Mouse (Mus musculus) lung, embryonic 14.5 days (tissue): ENCODE data around the gene Iqschfp. TPM values are rescaled to one million over a fixed set of nuclear protein-coding genes. Genes with fewer than 3 reads are reported as not detected.
A peak's percentile ranks its signal among the peaks of the same experiment; 100 is the strongest.

Experiments used
- ATAC-seq: fragments of 200-750 bp; cut with Nextera tagmentation; 2 replicates; pipeline ENCODE4 v1.8.0; 2017; ENCODE audit warnings: mild to moderate bottlenecking, moderate TSS enrichment, moderate library complexity; ENCODE audit not compliant: insufficient read depth
- DNase-seq: peaks from one replicate; pipeline ENCODE4 v3.0.0-alpha.2; 2015
- H3K27ac ChIP-seq: fragments of 300-500 bp; sonication (generic); 2 replicates; pipeline ENCODE4 v1.5.1; 2014; ENCODE audit warnings: low read depth, mild to moderate bottlenecking, moderate library complexity
- H3K27me3 ChIP-seq: fragments of 300-500 bp; sonication (generic); 2 replicates; pipeline ENCODE4 v1.6.1; 2014; ENCODE audit warnings: low read length, control low read depth; ENCODE audit not compliant: insufficient read depth
- H3K36me3 ChIP-seq: fragments of 300-500 bp; sonication (generic); 2 replicates; pipeline ENCODE4 v1.6.1; 2014; ENCODE audit warnings: control low read depth; ENCODE audit not compliant: insufficient read depth
- H3K4me1 ChIP-seq: fragments of 300-500 bp; sonication (generic); 2 replicates; pipeline ENCODE4 v1.6.1; 2014; ENCODE audit warnings: antibody characterized with exemption, control low read depth; ENCODE audit not compliant: insufficient read depth
- H3K4me2 ChIP-seq: fragments of 300-500 bp; sonication (generic); 2 replicates; pipeline ENCODE4 v1.6.1; 2014; ENCODE audit warnings: mild to moderate bottlenecking
- H3K4me3 ChIP-seq: fragments of 300-500 bp; sonication (generic); 2 replicates; pipeline ENCODE4 v1.5.1; 2014; ENCODE audit warnings: low read depth, low read length
- H3K9ac ChIP-seq: fragments of 300-500 bp; sonication (generic); 2 replicates; pipeline ENCODE4 v1.6.1; 2014
- H3K9me3 ChIP-seq: fragments of 300-500 bp; sonication (generic); 2 replicates; pipeline ENCODE4 v1.6.1; 2016; ENCODE audit warnings: low read depth, low read length, control low read depth
- CTCF ChIP-seq: IDR thresholded peaks from 2 replicates; pipeline ENCODE4 v1.5.1; 2016; ENCODE audit warnings: antibody characterized with exemption, low read depth
- WGBS: fragments of 180-500 bp; shearing (Covaris S2); extraction: QIAGEN DNeasy Blood & Tissue Kit; methylation state at CpG from one replicate; pipeline ENCODE4 v1.1.7; 2014; 5-methylcytosine and 5-hydroxymethylcytosine counted together
- polyA plus RNA-seq: library from polyadenylated mRNA; unstranded; fragments of >200 nt; fragmentation: Nextera tagmentation; extraction: Ambion mirVana; gene quantifications from 2 replicates; pipeline ENCODE4 v1.2.1, GENCODE M21; 2014

The Iqschfp gene
- polyA plus RNA-seq, 1 experiment from 2014 or later: not detected

DNA sequence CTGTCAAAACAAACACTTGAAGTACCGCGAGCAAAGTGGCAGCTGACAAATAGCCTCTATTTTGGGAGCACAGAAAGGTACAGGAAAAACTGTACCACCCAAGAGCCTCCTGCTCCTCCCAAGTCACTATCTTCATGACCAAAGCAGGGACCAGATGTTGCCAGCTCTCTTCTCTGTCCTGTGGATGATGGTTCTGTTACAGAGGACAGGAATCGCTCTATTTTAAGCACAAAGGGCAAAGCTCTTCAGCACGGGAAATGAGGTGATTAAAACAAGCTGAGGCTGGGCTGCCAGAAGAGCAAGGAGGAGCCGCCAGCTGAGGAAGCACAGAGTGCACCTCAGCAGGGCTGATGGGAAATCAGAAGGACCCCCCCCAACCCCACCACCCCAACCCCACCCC is 561.2 kb downstream of the Iqschfp start:
- Histone ChIP-seq H3K4me3 (no peak overlapping the region), H3K4me1 (0 out of 2 replicates have a peak, but pooled peaks cover 3% of the 10 kb centered on the region), H3K27me3 (no peaks in the 10 kb centered on the region), H3K36me3 (no peaks in the 10 kb centered on the region), H3K9ac (no peak overlapping the region), H3K27ac (no peak overlapping the region), H3K9me3 (no peaks in the 10 kb centered on the region), H3K4me2 (peak overlapping the region; percentile 27)
- no peak for TF ChIP-seq CTCF
- 2% methylated on average over 5 of the region's 5 CpGs for WGBS
- ATAC-seq (peak; percentile 95), DNase-seq (peak; percentile 88)

DNA sequence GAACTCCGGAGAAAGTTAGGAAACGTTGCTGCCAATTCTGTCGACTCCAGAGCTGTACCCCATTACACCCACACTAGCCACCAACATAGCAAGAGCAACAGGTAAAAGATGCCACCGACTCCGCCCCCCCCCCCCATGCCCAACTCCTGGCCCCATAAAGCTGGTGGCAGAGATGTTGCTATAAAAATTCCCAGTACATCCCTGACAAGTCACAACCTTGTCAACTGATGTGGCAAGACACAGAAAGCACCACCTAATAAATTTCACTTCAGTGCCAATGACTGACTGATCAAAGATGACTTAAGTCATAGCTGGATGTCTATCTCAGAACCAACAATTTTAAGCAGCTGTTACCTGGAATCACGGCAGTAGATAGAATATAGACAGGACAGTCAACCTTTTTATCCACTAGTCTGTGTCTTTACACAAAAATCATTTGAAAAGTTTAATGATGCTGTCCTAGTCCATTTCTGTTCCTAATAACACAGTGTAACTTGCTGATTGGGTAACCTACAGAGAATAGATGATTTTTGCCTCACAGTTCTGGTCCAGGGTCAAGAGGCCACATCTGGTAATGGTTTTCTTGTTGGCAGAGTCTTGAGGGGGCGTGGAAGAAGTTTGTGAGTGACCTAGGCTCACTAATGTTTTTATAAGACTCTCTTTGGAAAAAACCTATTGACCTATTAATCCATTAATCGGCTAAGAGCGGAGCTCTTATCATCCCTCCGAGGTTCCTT is 561.9 kb downstream of the Iqschfp start:
- no peak overlapping the region for H3K27ac ChIP-seq
- no peak overlapping the region for H3K4me3 ChIP-seq
- H3K4me1 ChIP-seq: 0 out of 2 replicates have a peak, but pooled peaks cover 3% of the 10 kb centered on the region
- H3K9ac ChIP-seq: no peak overlapping the region
- TF ChIP-seq CTCF: no peak
- no peaks in the 10 kb centered on the region for H3K36me3 ChIP-seq
- peak; percentile 41 for ATAC-seq
- H3K9me3 ChIP-seq: no peaks in the 10 kb centered on the region
- peak; percentile 65 for DNase-seq
- no peaks in the 10 kb centered on the region for H3K27me3 ChIP-seq
- WGBS: 23% methylated on average over 10 of the region's 10 CpGs
- no peak overlapping the region for H3K4me2 ChIP-seq

DNA sequence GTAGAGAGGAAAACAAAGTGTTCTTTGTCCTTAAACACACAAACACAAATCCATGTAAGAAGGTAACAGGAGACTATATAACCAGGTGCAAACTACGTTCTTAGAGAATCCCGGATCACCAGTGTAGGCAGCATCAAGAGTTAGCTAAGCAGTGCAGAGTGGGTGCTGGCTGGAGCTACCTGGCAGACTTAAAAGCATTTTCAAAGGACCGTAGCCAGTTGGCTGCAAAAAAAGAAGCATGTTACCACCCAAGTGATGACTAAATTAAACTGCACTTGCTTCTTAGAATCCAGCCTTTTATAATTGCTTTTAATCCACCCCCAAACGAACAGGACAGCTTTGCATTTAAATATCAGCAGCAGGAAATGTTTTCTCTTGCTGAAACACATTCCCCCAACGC is 574.6 kb downstream of the Iqschfp start:
- Histone ChIP-seq H3K4me2 (no peak overlapping the region), H3K4me3 (no peak overlapping the region), H3K4me1 (peaks cover 17% of the 10 kb centered on the region; the same call in 1 of the 2 replicates), H3K36me3 (no peaks in the 10 kb centered on the region), H3K27me3 (no peaks in the 10 kb centered on the region), H3K27ac (no peak overlapping the region), H3K9me3 (no peaks in the 10 kb centered on the region), H3K9ac (no peak overlapping the region)
- ATAC-seq (no peak), DNase-seq (no peak)
- no peak for TF ChIP-seq CTCF
- 47% methylated on average over 5 of the region's 5 CpGs for WGBS

DNA sequence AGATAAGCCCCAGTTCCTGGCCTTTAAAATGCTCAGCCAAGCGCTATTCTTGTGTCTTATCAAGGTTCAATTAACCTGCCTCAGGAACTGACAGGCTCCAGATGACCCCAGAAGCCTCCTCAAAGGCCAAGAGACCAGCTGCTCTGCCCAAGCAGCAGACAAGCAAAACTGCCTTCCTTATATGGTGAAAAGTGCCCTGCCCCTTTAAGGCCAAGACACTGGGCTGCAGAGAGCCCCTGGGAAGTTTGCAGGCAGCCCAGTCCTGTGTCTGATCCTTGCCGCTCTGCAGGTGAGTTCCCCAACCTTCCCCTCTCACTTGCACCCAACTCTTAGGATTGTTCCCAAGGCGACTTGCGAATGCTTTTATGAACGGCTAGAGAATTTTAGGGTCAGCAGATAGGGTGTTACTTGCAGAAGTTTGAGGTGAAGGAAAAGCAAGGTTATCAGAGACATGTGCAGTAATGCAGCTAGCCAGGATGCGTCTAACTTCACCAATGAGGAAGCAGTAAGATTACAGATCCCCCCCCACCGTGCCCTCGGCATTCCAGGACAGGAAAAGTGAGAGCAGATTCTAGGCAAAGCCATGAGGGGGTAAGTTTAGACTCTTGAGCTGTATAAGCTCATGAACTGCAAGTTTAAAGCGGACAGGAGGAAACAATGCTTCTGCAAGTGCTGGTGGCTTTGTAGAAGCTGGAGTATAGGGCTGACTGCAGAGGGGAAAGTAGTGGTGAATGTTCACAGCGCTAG is 576.1 kb downstream of the Iqschfp start:
- Histone ChIP-seq H3K27me3 (no peaks in the 10 kb centered on the region), H3K9me3 (no peaks in the 10 kb centered on the region), H3K36me3 (no peaks in the 10 kb centered on the region), H3K4me3 (peak overlapping the region; percentile 39), H3K27ac (peak overlapping the region; percentile 60), H3K4me1 (peaks cover 17% of the 10 kb centered on the region; the same call in 1 of the 2 replicates), H3K9ac (peak overlapping the region; percentile 49), H3K4me2 (peak overlapping the region; percentile 60)
- ATAC-seq: peak; percentile 78; the same call in 1 of the 2 replicates
- no peak for TF ChIP-seq CTCF
- peak; percentile 48 for DNase-seq
- WGBS: 4% methylated on average over 10 of the region's 10 CpGs

DNA sequence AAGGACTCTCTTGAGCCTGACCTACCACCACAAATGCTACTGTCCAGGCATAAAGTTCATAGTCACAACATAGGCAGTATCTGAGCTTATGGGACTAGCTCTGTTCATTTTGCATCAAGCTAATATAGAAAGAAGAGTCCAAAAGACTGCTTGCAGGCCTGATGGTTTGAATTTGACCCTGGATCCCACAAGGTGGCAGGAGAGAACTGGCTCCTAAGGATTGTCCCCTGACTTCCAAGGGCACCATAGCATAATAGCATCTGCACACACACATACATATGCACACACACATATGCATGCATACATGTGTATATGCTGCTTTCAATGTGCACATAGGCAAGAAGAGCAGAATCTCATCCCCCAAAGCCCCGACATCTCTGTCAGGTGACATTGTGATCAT is 577.6 kb downstream of the Iqschfp start:
- no peak overlapping the region for H3K27ac ChIP-seq
- H3K4me1 ChIP-seq: peaks cover 17% of the 10 kb centered on the region; the same call in 1 of the 2 replicates
- H3K4me3 ChIP-seq: no peak overlapping the region
- peak; percentile 56 for DNase-seq
- no peak overlapping the region; the same call in 1 of the 2 replicates for H3K4me2 ChIP-seq
- H3K27me3 ChIP-seq: no peaks in the 10 kb centered on the region
- H3K36me3 ChIP-seq: no peaks in the 10 kb centered on the region
- H3K9me3 ChIP-seq: no peaks in the 10 kb centered on the region
- H3K9ac ChIP-seq: no peak overlapping the region
- ATAC-seq: no peak
- TF ChIP-seq CTCF: peak; percentile 60
- WGBS: 57% methylated on average over 1 of the region's 1 CpGs

DNA sequence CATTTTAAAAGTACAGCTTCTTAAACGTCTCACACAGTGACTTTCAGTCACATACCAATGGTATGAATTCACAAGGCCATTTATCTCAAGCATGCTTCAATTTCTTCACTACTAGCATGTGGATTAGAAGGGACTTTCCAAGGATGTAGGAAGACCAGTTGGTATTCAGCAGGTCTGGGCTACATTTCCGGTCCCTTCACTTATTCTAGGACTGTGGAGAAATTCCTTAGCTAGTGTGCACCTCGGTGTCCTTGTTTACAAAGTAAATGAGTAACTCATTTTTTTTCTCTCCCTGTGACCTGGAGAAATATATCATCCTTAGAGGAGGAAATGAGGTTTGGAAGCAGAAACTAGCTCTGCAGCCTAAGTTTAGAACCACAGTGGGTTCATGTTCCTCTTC is 578.0 kb downstream of the Iqschfp start:
- TF ChIP-seq CTCF: no peak
- H3K4me1 ChIP-seq: peaks cover 17% of the 10 kb centered on the region; the same call in 1 of the 2 replicates
- no peaks in the 10 kb centered on the region for H3K36me3 ChIP-seq
- H3K4me2 ChIP-seq: peak overlapping the region; percentile 20; the same call in 1 of the 2 replicates
- 21% methylated on average over 3 of the region's 3 CpGs for WGBS
- DNase-seq (peak; percentile 13), ATAC-seq (no peak)
- H3K9me3 ChIP-seq: no peaks in the 10 kb centered on the region
- no peaks in the 10 kb centered on the region for H3K27me3 ChIP-seq
- H3K4me3 ChIP-seq: no peak overlapping the region
- no peak overlapping the region for H3K9ac ChIP-seq
- H3K27ac ChIP-seq: peak overlapping the region; percentile 54; the same call in 1 of the 2 replicates

DNA sequence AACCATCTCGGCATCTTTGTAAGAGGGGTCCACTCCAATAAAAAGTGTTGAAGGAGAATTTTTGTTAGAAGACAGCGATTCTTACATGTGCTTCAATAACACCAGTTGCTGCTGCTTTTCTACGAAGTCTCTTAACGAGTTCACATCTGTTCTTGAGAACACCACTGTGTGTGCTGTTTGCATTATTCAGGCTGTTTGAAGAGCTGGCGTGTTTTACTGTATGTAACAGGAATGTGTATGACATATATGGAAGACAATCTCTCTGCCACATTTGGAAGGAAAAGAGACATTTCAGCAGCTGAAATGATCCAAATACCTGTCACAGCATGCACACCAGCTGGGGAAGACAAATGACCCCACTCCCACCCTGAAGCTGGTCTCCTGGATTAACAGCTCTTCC is 578.6 kb downstream of the Iqschfp start:
- H3K4me2 ChIP-seq: peak overlapping the region; percentile 20; the same call in 1 of the 2 replicates
- peak overlapping the region; percentile 54; the same call in 1 of the 2 replicates for H3K27ac ChIP-seq
- TF ChIP-seq CTCF: no peak
- 30% methylated on average over 5 of the region's 5 CpGs for WGBS
- DNase-seq (peak; percentile 45), ATAC-seq (0 out of 2 replicates have a peak, but pooled peaks have one; percentile 19)
- H3K9ac ChIP-seq: no peak overlapping the region
- no peaks in the 10 kb centered on the region for H3K36me3 ChIP-seq
- no peaks in the 10 kb centered on the region for H3K27me3 ChIP-seq
- H3K9me3 ChIP-seq: no peaks in the 10 kb centered on the region
- peaks cover 17% of the 10 kb centered on the region; the same call in 1 of the 2 replicates for H3K4me1 ChIP-seq
- H3K4me3 ChIP-seq: no peak overlapping the region
